Mouse (Mus musculus) left cerebral cortex, postnatal 14 days (tissue): ENCODE data around the gene Baz1b. TPM values are rescaled to one million over a fixed set of nuclear protein-coding genes. Genes with fewer than 3 reads are reported as not detected.
"Not testable (repeated sequence)": the region's sequence is repeated elsewhere in the genome, so short reads cannot be mapped to it uniquely, and the experiment has no call there.

Experiments
- DNase-seq, 2 experiments: peaks; one replicate each; pipeline ENCODE4 v3.0.0; 2021 to 2022; ENCODE audit warnings: low spot score in 2 of 2, mixed read lengths in 1 of 2
- intact Hi-C: fragments of 180-260 bp; cut with DNase I; formaldehyde crosslinking; loops from one replicate; pipeline ENCODE4 v1.15.1; 2025
- total RNA-seq, 2 experiments: library from RNA; stranded (reverse); gene quantifications; 2 replicates each; pipeline ENCODE4 v1.2.3; 2021

Baz1b gene
- total RNA-seq, 2 experiments from 2014 or later, result 51.9 to 55.1 TPM

- intact Hi-C loops, result loop anchor here (10.0 kb wide), 1 partner anchor 164 kb away; no protein-coding TSS in a partner anchor
- no peak for DNase-seq
Measured at GRCm38 (mm10) chr5:135220941-135221340, 33.9 kb downstream of the Baz1b start.

GRCm38 (mm10) chr5:135222066-135222465, 35.0 kb downstream of the Baz1b start:
- intact Hi-C loops, result loop anchor here (10.0 kb wide), 1 partner anchor 163 kb away; no protein-coding TSS in a partner anchor
- DNase-seq, result no peak

GRCm38 (mm10) chr5:135224169-135224568, 37.1 kb downstream of the Baz1b start:
- intact Hi-C loops, result loop anchor here (10.0 kb wide), 1 partner anchor 161 kb away; no protein-coding TSS in a partner anchor
- no peak for DNase-seq

GRCm38 (mm10) chr5:135225879-135226278, 38.8 kb downstream of the Baz1b start:
- intact Hi-C loops, result loop anchor here (10.0 kb wide), 1 partner anchor 159 kb away; no protein-coding TSS in a partner anchor
- DNase-seq, result not testable (repeated sequence)

- no peak for DNase-seq
- intact Hi-C loops, result no loop called here
Measured at GRCm38 (mm10) chr5:135230186-135230585, 43.1 kb downstream of the Baz1b start.

GRCm38 (mm10) chr5:135233166-135233920, 46.3 kb downstream of the Baz1b start:
- intact Hi-C loops, result no loop called here
- no peak for DNase-seq

GRCm38 (mm10) chr5:135236571-135236970, 49.5 kb downstream of the Baz1b start:
- peak; percentile 60 to 77 for DNase-seq
- intact Hi-C loops, result loop anchor here (1.0 kb wide), 1 partner anchor 50 kb away; no protein-coding TSS in a partner anchor

- intact Hi-C loops, result no loop called here
- no peak for DNase-seq
Measured at GRCm38 (mm10) chr5:135238832-135239231, 51.8 kb downstream of the Baz1b start.

- intact Hi-C loops, result no loop called here
- DNase-seq, result no peak
Measured at GRCm38 (mm10) chr5:135241474-135241873, 54.4 kb downstream of the Baz1b start.

GRCm38 (mm10) chr5:135242136-135242535, 55.1 kb downstream of the Baz1b start:
- no peak for DNase-seq
- intact Hi-C loops, result no loop called here

GRCm38 (mm10) chr5:135242608-135243007, 55.5 kb downstream of the Baz1b start:
- intact Hi-C loops, result no loop called here
- DNase-seq, result no peak

- DNase-seq, result no peak
- intact Hi-C loops, result no loop called here
Measured at GRCm38 (mm10) chr5:135243166-135243565, 56.1 kb downstream of the Baz1b start.

- intact Hi-C loops, result no loop called here
- no peak for DNase-seq
Measured at GRCm38 (mm10) chr5:135246531-135246930, 59.5 kb downstream of the Baz1b start.

GRCm38 (mm10) chr5:135247337-135247736, 60.3 kb downstream of the Baz1b start:
- intact Hi-C loops, result no loop called here
- no peak for DNase-seq

GRCm38 (mm10) chr5:135248956-135249676, 62.1 kb downstream of the Baz1b start:
- intact Hi-C loops, result no loop called here
- no peak for DNase-seq

- DNase-seq, result no peak
- intact Hi-C loops, result no loop called here
Measured at GRCm38 (mm10) chr5:135250186-135251078, 63.4 kb downstream of the Baz1b start.

GRCm38 (mm10) chr5:135251079-135251454, 64.0 kb downstream of the Baz1b start, which contains the start of gene Fzd9:
TSS of gene Fzd9 (minus strand) at chr5:135251230.
- intact Hi-C loops, result no loop called here
- DNase-seq, result peak; percentile 86 to 90

- intact Hi-C loops, result no loop called here
Measured at GRCm38 (mm10) chr5:135253741-135254401, 66.8 kb downstream of the Baz1b start.

GRCm38 (mm10) chr5:135256166-135256565, 69.1 kb downstream of the Baz1b start:
- DNase-seq, result no peak
- intact Hi-C loops, result no loop called here

More at GRCm38 (mm10) chr5:135253741-135254401, 66.8 kb downstream of the Baz1b start:
- no peak for DNase-seq
